Mouse (Mus musculus) layer of hippocampus, adult 2 months (tissue): ENCODE results near the gene Ecd. TPM values are rescaled to one million over a fixed set of nuclear protein-coding genes. Genes with fewer than 3 reads are reported as not detected.

Experiments
- DNase-seq, 2 experiments: peaks; one replicate each; pipeline ENCODE4 v3.0.0; 2022; ENCODE audit warnings: low spot score in 2 of 2
- H3K27ac ChIP-seq: fragments of 200-600 bp; 2 replicates; pipeline ENCODE4 v1.8.1; 2022
- H3K4me3 ChIP-seq: fragments of 200-600 bp; 2 replicates; pipeline ENCODE4 v1.8.1; 2022; ENCODE audit warnings: mild to moderate bottlenecking
- CTCF ChIP-seq: fragments of 200-600 bp; conservative IDR thresholded peaks from 2 replicates; pipeline ENCODE4 v1.8.1; 2022; ENCODE audit warnings: antibody characterized with exemption, mild to moderate bottlenecking, moderate library complexity
- total RNA-seq, 2 experiments: library from RNA; stranded (reverse); gene quantifications; 2 replicates each; pipeline ENCODE4 v1.2.3; 2021

The Ecd gene
- total RNA-seq, 2 experiments from 2014 or later: 31.7 to 37.2 TPM

DNA sequence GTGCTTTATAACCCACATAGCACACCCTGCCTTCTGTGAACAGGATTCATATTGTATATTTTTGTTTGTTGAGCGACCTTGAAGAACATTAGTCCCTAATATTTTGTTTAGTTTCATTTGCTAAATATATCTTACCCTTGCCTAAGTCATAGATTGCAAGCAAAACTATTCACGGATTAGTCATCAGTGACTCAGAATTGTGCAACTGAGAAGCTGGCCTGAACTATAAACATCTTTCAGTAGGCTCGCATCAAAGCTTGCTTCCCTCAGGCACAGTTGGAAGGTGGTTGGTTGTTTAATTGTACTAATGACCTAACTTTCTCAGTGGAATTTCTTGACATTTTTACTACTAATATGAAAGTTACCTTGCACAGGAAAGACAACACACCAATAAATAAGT, 49.8 kb downstream of the Ecd start:
- H3K27ac ChIP-seq: peak overlapping the region; percentile 46; the same call in 1 of the 2 replicates
- DNase-seq: no peak
- no peak overlapping the region for H3K4me3 ChIP-seq
- TF ChIP-seq CTCF: no peak

GRCm38 (mm10) chr14:20297616-20298015, 50.3 kb downstream of the Ecd start:
- Histone ChIP-seq H3K27ac (peak overlapping the region; percentile 46; the same call in 1 of the 2 replicates), H3K4me3 (no peak overlapping the region)
- no peak for TF ChIP-seq CTCF
- no peak for DNase-seq

DNA sequence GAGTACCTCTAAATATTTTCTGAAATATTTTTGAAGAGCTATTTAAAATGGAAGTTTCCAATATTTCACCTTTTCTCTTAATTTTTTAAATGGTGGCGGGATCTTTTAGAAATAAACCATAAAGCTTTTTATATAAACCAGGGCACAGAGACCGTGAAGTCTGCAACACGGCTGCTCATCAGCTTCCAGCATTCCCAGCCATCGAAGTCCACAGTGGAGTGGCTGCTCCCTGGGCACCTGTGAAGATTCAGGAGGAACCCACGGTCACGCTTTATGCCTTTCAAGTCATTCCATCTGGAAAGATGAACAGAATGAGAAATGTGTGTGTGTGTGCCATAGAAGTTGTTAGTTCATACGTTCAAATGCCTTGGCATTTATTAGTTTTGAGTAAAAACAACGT, 53.0 kb downstream of the Ecd start:
- Histone ChIP-seq H3K27ac (peak overlapping the region; percentile 60), H3K4me3 (peak overlapping the region; percentile 54)
- no peak for TF ChIP-seq CTCF
- DNase-seq: no peak

DNA sequence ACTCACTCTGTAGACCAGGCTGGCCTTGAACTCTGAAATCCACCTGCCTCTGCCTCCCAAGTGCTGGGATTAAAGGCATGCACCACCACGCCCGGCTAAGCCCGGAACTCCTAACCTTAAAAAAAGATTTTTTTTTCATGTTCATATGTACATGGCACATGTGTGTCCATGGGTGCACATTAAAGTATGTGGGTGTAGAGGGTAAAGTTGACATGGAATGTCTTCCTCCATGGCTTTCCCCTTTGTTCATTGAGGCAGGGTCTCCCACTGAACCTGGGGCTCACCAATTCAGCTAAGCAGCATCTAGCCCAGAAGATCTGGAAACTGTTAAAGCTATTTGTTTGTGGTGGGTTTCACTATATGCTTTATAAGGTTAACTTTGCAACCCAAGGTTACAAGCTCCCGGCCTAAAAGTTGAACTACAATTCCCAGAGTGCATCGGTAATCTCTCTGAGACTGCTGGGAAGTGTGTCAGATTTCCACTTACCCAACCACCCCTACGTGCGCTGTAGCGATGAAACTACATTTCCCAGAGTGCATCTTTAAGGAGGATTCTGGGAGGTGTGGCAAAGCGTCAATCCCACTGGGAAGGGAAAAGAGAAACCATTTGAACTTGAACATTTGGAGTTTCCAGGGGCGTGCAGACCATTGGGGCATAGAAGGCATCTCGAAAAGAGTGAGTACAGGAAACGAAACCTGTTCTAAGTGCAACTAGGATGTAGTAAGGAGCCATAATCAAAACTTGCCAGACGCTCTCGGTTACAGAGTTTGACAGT, 53.6 kb downstream of the Ecd start, which contains the start of gene Nudt13:
Gene Nudt13 (plus strand): TSS at position 581 of the 776 bp plus-strand sequence.
- peak within 1 kb of the TSS; percentile 60 for H3K27ac ChIP-seq
- no peak for TF ChIP-seq CTCF
- peak within 1 kb of the TSS; percentile 54 for H3K4me3 ChIP-seq
- DNase-seq: peak; percentile 84 to 95

GRCm38 (mm10) chr14:20291391-20291790, 56.5 kb downstream of the Ecd start:
- H3K4me3 ChIP-seq: no peak overlapping the region
- no peak overlapping the region for H3K27ac ChIP-seq
- no peak for TF ChIP-seq CTCF
- DNase-seq: no peak

Other genes with a start within 250 kb of the Ecd start
- 1 to 10 TPM; 4.8 to 5.2 TPM for gene Saysd1, start 209.6 kb downstream of the Ecd start, total RNA-seq
- gene Kcnk5, start 166.3 kb downstream of the Ecd start, total RNA-seq: under 1 TPM; 0.10 to 0.23 TPM
- gene Kcnk16, start 78.9 kb downstream of the Ecd start, total RNA-seq: not detected
- gene Nudt13, start 53.4 kb downstream of the Ecd start, total RNA-seq: 10 to 100 TPM; 22.6 to 27.6 TPM
- gene Fam149b, start within 50 bp of the Ecd start, total RNA-seq: 10 to 100 TPM; 46.6 to 52.8 TPM
- 10 to 100 TPM; 23.8 to 29.6 TPM for gene Dnajc9, start 40.8 kb upstream of the Ecd start, total RNA-seq
- 10 to 100 TPM; 35.0 to 35.2 TPM for gene Mrps16, start 45.5 kb upstream of the Ecd start, total RNA-seq
- gene Cfap70, start 104.1 kb upstream of the Ecd start, total RNA-seq: 1 to 10 TPM in 1 of 2 experiments, under 1 TPM in 1; 0.51 to 1.4 TPM
- 10 to 100 TPM; 69.0 to 69.6 TPM for gene Anxa7, start 132.0 kb upstream of the Ecd start, total RNA-seq
- gene Mss51, start 148.8 kb upstream of the Ecd start, total RNA-seq: 1 to 10 TPM; 1.0 to 1.3 TPM
- gene Ppp3cb, start 198.5 kb upstream of the Ecd start, total RNA-seq: 100 to 1,000 TPM; 302 to 305 TPM